Mouse (Mus musculus) liver, adult 2 months (tissue): ENCODE measurements around the gene Nat8f5.
"Not testable (repeated sequence)": the region's sequence is repeated elsewhere in the genome, so short reads cannot be mapped to it uniquely, and the experiment has no call there.

Experiments
- CTCF ChIP-seq: fragments of 200-500 bp; IDR thresholded peaks from 2 replicates; pipeline ENCODE4 v1.5.1; 2011; ENCODE audit warnings: low read depth, low read length, control low read depth
- POLR2A ChIP-seq: fragments of 200-500 bp; IDR thresholded peaks from 2 replicates; pipeline ENCODE4 v1.6.1; 2011; ENCODE audit warnings: low read length, control low read depth; ENCODE audit not compliant: insufficient read depth; ENCODE audit errors: extremely low read depth

GRCm38 (mm10) chr6:85810514-85810913, 10.3 kb downstream of the Nat8f5 start:
- not testable (repeated sequence) for TF ChIP-seq CTCF, POLR2A
